Mouse (Mus musculus) neural tube, embryonic 12.5 days (tissue): ENCODE measurements at regions not wholly inside any gene's neighbourhood (a gene's known extent, or its start where the extent isn't known, plus 50 kb on each side); places are given as distances from the start of the nearest gene placed in this dataset.
A peak's percentile ranks its signal among the peaks of the same experiment; 100 is the strongest.

Experiments
- ATAC-seq: fragments of 200-750 bp; cut with Nextera tagmentation; 2 replicates; pipeline ENCODE4 v1.8.0; 2017; ENCODE audit warnings: low read depth, mild to moderate bottlenecking, moderate TSS enrichment, moderate library complexity; ENCODE audit not compliant: low FRiP score
- H3K27ac ChIP-seq: fragments of 300-500 bp; sonication (generic); 2 replicates; pipeline ENCODE4 v1.5.1; 2016
- H3K27me3 ChIP-seq: fragments of 300-500 bp; sonication (generic); replicated peaks from 2 replicates; pipeline ENCODE4 v1.6.1; 2016; ENCODE audit warnings: mild to moderate bottlenecking
- H3K36me3 ChIP-seq: fragments of 300-500 bp; sonication (generic); 2 replicates; pipeline ENCODE4 v1.6.1; 2016; ENCODE audit warnings: mild to moderate bottlenecking
- H3K4me1 ChIP-seq: fragments of 300-500 bp; sonication (generic); 2 replicates; pipeline ENCODE4 v1.6.1; 2016
- H3K4me2 ChIP-seq: fragments of 300-500 bp; sonication (generic); replicated peaks from 2 replicates; pipeline ENCODE4 v1.6.1; 2016; ENCODE audit warnings: mild to moderate bottlenecking
- H3K4me3 ChIP-seq: fragments of 300-500 bp; sonication (generic); 2 replicates; pipeline ENCODE4 v1.5.1; 2016
- H3K9ac ChIP-seq: fragments of 300-500 bp; sonication (generic); 2 replicates; pipeline ENCODE4 v1.6.1; 2016; ENCODE audit warnings: mild to moderate bottlenecking
- H3K9me3 ChIP-seq: fragments of 300-500 bp; sonication (generic); 2 replicates; pipeline ENCODE4 v1.6.1; 2016; ENCODE audit warnings: mild to moderate bottlenecking
- WGBS: fragments of 180-500 bp; shearing (Covaris S2); methylation state at CpG from one replicate; pipeline ENCODE4 v1.1.7; 2016; 5-methylcytosine and 5-hydroxymethylcytosine counted together

- Histone ChIP-seq H3K36me3 (no peaks in the 10 kb centered on the region), H3K27ac (no peak overlapping the region), H3K4me3 (no peak overlapping the region), H3K4me2 (no peak overlapping the region), H3K9me3 (no peaks in the 10 kb centered on the region), H3K9ac (no peak overlapping the region), H3K4me1 (no peaks in the 10 kb centered on the region), H3K27me3 (no peaks in the 10 kb centered on the region)
- no peak for ATAC-seq
- WGBS = 78% methylated on average over 3 of the region's 3 CpGs
Observed at GRCm38 (mm10) chr9:6677225-6677718, 407.6 kb upstream of the Ddi1 start.

GRCm38 (mm10) chr9:6668001-6668969 lies 398.6 kb upstream of the Ddi1 start:
- H3K4me3 ChIP-seq = no peak overlapping the region
- H3K4me1 ChIP-seq = no peaks in the 10 kb centered on the region
- H3K36me3 ChIP-seq = no peaks in the 10 kb centered on the region
- H3K27me3 ChIP-seq = no peaks in the 10 kb centered on the region
- peak overlapping the region; percentile 38 for H3K4me2 ChIP-seq
- H3K9me3 ChIP-seq = no peaks in the 10 kb centered on the region
- ATAC-seq = peak; percentile 94
- no peak overlapping the region for H3K9ac ChIP-seq
- H3K27ac ChIP-seq = no peak overlapping the region
- 42% methylated on average over 14 of the region's 14 CpGs for WGBS

GRCm38 (mm10) chr9:6665679-6666078 lies 396.0 kb upstream of the Ddi1 start:
- Histone ChIP-seq H3K27ac (no peak overlapping the region), H3K9me3 (no peaks in the 10 kb centered on the region), H3K9ac (no peak overlapping the region), H3K4me3 (no peak overlapping the region), H3K27me3 (no peaks in the 10 kb centered on the region), H3K4me1 (no peaks in the 10 kb centered on the region), H3K4me2 (no peak overlapping the region), H3K36me3 (no peaks in the 10 kb centered on the region)
- no peak for ATAC-seq
- 89% methylated on average over 2 of the region's 2 CpGs for WGBS

- H3K4me2 ChIP-seq = no peak overlapping the region
- ATAC-seq = no peak
- H3K27ac ChIP-seq = no peak overlapping the region
- H3K9ac ChIP-seq = no peak overlapping the region
- WGBS = 87% methylated on average over 4 of the region's 4 CpGs
- no peak overlapping the region for H3K4me3 ChIP-seq
- no peaks in the 10 kb centered on the region for H3K9me3 ChIP-seq
- no peaks in the 10 kb centered on the region for H3K27me3 ChIP-seq
- H3K36me3 ChIP-seq = no peaks in the 10 kb centered on the region
- no peaks in the 10 kb centered on the region for H3K4me1 ChIP-seq
Observed at GRCm38 (mm10) chr9:6652267-6652994, 382.8 kb upstream of the Ddi1 start.

GRCm38 (mm10) chr9:6651572-6652236 lies 382.1 kb upstream of the Ddi1 start:
- H3K27me3 ChIP-seq = no peaks in the 10 kb centered on the region
- H3K9ac ChIP-seq = no peak overlapping the region
- H3K4me2 ChIP-seq = no peak overlapping the region
- H3K36me3 ChIP-seq = no peaks in the 10 kb centered on the region
- H3K4me1 ChIP-seq = no peaks in the 10 kb centered on the region
- no peak overlapping the region for H3K4me3 ChIP-seq
- ATAC-seq = no peak
- no peak overlapping the region for H3K27ac ChIP-seq
- WGBS = 71% methylated on average over 6 of the region's 6 CpGs
- no peaks in the 10 kb centered on the region for H3K9me3 ChIP-seq

- no peaks in the 10 kb centered on the region for H3K4me1 ChIP-seq
- H3K36me3 ChIP-seq = no peaks in the 10 kb centered on the region
- H3K9me3 ChIP-seq = no peaks in the 10 kb centered on the region
- no peak overlapping the region for H3K4me2 ChIP-seq
- H3K27me3 ChIP-seq = no peaks in the 10 kb centered on the region
- H3K27ac ChIP-seq = no peak overlapping the region
- H3K4me3 ChIP-seq = no peak overlapping the region
- H3K9ac ChIP-seq = no peak overlapping the region
- WGBS = 81% methylated on average over 3 of the region's 3 CpGs
- ATAC-seq = no peak
Observed at GRCm38 (mm10) chr9:6645796-6646309, 376.2 kb upstream of the Ddi1 start.

GRCm38 (mm10) chr9:6645321-6645720 lies 375.7 kb upstream of the Ddi1 start:
- no peak for ATAC-seq
- no peak overlapping the region for H3K4me3 ChIP-seq
- 46% methylated on average over 2 of the region's 2 CpGs for WGBS
- no peak overlapping the region for H3K9ac ChIP-seq
- no peaks in the 10 kb centered on the region for H3K9me3 ChIP-seq
- H3K36me3 ChIP-seq = no peaks in the 10 kb centered on the region
- no peaks in the 10 kb centered on the region for H3K4me1 ChIP-seq
- H3K27ac ChIP-seq = no peak overlapping the region
- no peaks in the 10 kb centered on the region for H3K27me3 ChIP-seq
- H3K4me2 ChIP-seq = no peak overlapping the region

- no peak overlapping the region for H3K9ac ChIP-seq
- H3K27ac ChIP-seq = no peak overlapping the region
- no peaks in the 10 kb centered on the region for H3K27me3 ChIP-seq
- H3K4me2 ChIP-seq = no peak overlapping the region
- 94% methylated on average over 2 of the region's 2 CpGs for WGBS
- H3K4me1 ChIP-seq = no peaks in the 10 kb centered on the region
- no peak overlapping the region for H3K4me3 ChIP-seq
- no peaks in the 10 kb centered on the region for H3K9me3 ChIP-seq
- ATAC-seq = no peak
- no peaks in the 10 kb centered on the region for H3K36me3 ChIP-seq
Observed at GRCm38 (mm10) chr9:6617155-6617554, 347.5 kb upstream of the Ddi1 start.

GRCm38 (mm10) chr9:6609284-6609627 lies 339.6 kb upstream of the Ddi1 start:
- H3K27ac ChIP-seq = no peak overlapping the region
- no peaks in the 10 kb centered on the region for H3K9me3 ChIP-seq
- H3K4me1 ChIP-seq = no peaks in the 10 kb centered on the region
- H3K4me3 ChIP-seq = no peak overlapping the region
- H3K27me3 ChIP-seq = no peaks in the 10 kb centered on the region
- H3K9ac ChIP-seq = no peak overlapping the region
- ATAC-seq = no peak
- no peaks in the 10 kb centered on the region for H3K36me3 ChIP-seq
- WGBS = 93% methylated on average over 1 of the region's 1 CpGs
- H3K4me2 ChIP-seq = no peak overlapping the region

GRCm38 (mm10) chr9:6608428-6609283 lies 339.0 kb upstream of the Ddi1 start:
- 68% methylated on average over 5 of the region's 5 CpGs for WGBS
- Histone ChIP-seq H3K9me3 (no peaks in the 10 kb centered on the region), H3K27ac (no peak overlapping the region), H3K36me3 (no peaks in the 10 kb centered on the region), H3K27me3 (no peaks in the 10 kb centered on the region), H3K4me3 (no peak overlapping the region), H3K9ac (no peak overlapping the region), H3K4me2 (no peak overlapping the region), H3K4me1 (no peaks in the 10 kb centered on the region)
- ATAC-seq = no peak
